21 mouse cellular contexts compared by ENCODE assay signal in genomic region chr11:25600030-25600429, GRCm38 (mm10).
DNase-seq lines count a peak whose midpoint lies in the region; ATAC-seq and TF ChIP-seq lines count a peak whose summit lies in the region.
"Had no signal": no experiment of that assay in that cellular context is flagged by ENCODE, and none has a peak within 500 bp of the region (broad histone marks: within the 10 kb centered on the region; RNA-seq: fewer than 3 reads in every experiment).

No protein-coding gene starts in this region.

- TF ChIP-seq CTCF in hindbrain, postnatal 0 days (IDR thresholded peaks at IDR 0.05; ENCODE audit: low read depth), result no peak
- no peak for TF ChIP-seq CTCF in brain, embryonic 14.5 days (IDR thresholded peaks at IDR 0.05; ENCODE audit: borderline replicate concordance, extremely low read depth, insufficient read depth, insufficient read length)

- TF ChIP-seq POLR2A in brain, embryonic 14.5 days (IDR thresholded peaks at IDR 0.05; ENCODE audit: borderline replicate concordance, extremely low read depth, insufficient read depth, insufficient read length, poor library complexity, severe bottlenecking), result no peak

- no peak overlapping the region for H3K9ac ChIP-seq in hindbrain, embryonic 13.5 days
- H3K9ac ChIP-seq in hindbrain, postnatal 0 days (replicated peaks; ENCODE audit: low read length), result no peak overlapping the region
- H3K9ac ChIP-seq in hindbrain, embryonic 16.5 days (ENCODE audit: low read depth, low read length), result no peak overlapping the region
- no peak overlapping the region for H3K9ac ChIP-seq in hindbrain, embryonic 12.5 days
- H3K9ac ChIP-seq in midbrain, embryonic 16.5 days (ENCODE audit: low read depth, low read length), result no peak overlapping the region
- no peak overlapping the region for H3K9ac ChIP-seq in midbrain, embryonic 14.5 days (replicated peaks; ENCODE audit: low read length)
- H3K9ac ChIP-seq: embryonic facial prominence, embryonic 12.5 days; forebrain, embryonic 12.5 days; forebrain, postnatal 0 days had no signal

- ATAC-seq in hindbrain, embryonic 13.5 days (ENCODE audit: low FRiP score), result 0 out of 2 replicates have a peak, but pooled peaks have one; percentile 54
- no peak for ATAC-seq in hindbrain, postnatal 0 days
- ATAC-seq in hindbrain, embryonic 16.5 days, result peak; percentile 58; the same call in 1 of the 2 replicates
- ATAC-seq in hindbrain, embryonic 12.5 days (ENCODE audit: low FRiP score), result no peak
- ATAC-seq in midbrain, embryonic 16.5 days, result 0 out of 2 replicates have a peak, but pooled peaks have one; percentile 39
- no peak for ATAC-seq in midbrain, embryonic 14.5 days (ENCODE audit: low FRiP score, low TSS enrichment)
- ATAC-seq: forebrain, embryonic 14.5 days; forebrain, postnatal 0 days had no signal

- no peak for DNase-seq in hindbrain, postnatal 0 days (ENCODE audit: low spot score)
- DNase-seq in midbrain, embryonic 14.5 days, result no peak
- peak; percentile 15 for DNase-seq in brain, embryonic 14.5 days (ENCODE audit: low read depth)
- DNase-seq in spleen, postnatal 10 days (ENCODE audit: low spot score in 2 of 2), result no peak
- DNase-seq: adrenal gland, adult 2 months; adrenal gland, postnatal 10 days; adrenal gland, postnatal 25 days; cerebellum, adult 11-12 months; cerebellum, adult 2 months; cerebellum, adult 9-10 months; cerebellum, postnatal 10 days; cerebellum, postnatal 25 days; forebrain, postnatal 0 days had no signal

- no peak overlapping the region for H3K27ac ChIP-seq in hindbrain, embryonic 13.5 days
- no peak overlapping the region for H3K27ac ChIP-seq in hindbrain, postnatal 0 days
- H3K27ac ChIP-seq in hindbrain, embryonic 16.5 days (ENCODE audit: low read depth, low read length), result no peak overlapping the region
- no peak overlapping the region for H3K27ac ChIP-seq in hindbrain, embryonic 12.5 days
- no peak overlapping the region for H3K27ac ChIP-seq in midbrain, embryonic 16.5 days (ENCODE audit: low read length)
- H3K27ac ChIP-seq in midbrain, embryonic 14.5 days (replicated peaks; ENCODE audit: low read depth, low read length), result no peak overlapping the region
- H3K27ac ChIP-seq: embryonic facial prominence, embryonic 10.5 days; embryonic facial prominence, embryonic 12.5 days; forebrain, embryonic 12.5 days had no signal

- H3K4me2 ChIP-seq in hindbrain, embryonic 13.5 days, result no peak overlapping the region
- no peak overlapping the region for H3K4me2 ChIP-seq in hindbrain, postnatal 0 days (ENCODE audit: low read depth, low read length)
- no peak overlapping the region for H3K4me2 ChIP-seq in hindbrain, embryonic 16.5 days (ENCODE audit: low read length)
- H3K4me2 ChIP-seq in hindbrain, embryonic 12.5 days (replicated peaks), result no peak overlapping the region
- H3K4me2 ChIP-seq in midbrain, embryonic 16.5 days (ENCODE audit: low read length), result no peak overlapping the region
- H3K4me2 ChIP-seq in midbrain, embryonic 14.5 days (ENCODE audit: low read length), result no peak overlapping the region
- H3K4me2 ChIP-seq: embryonic facial prominence, embryonic 12.5 days; forebrain, embryonic 12.5 days had no signal

- H3K36me3 ChIP-seq in hindbrain, embryonic 13.5 days, result no peaks in the 10 kb centered on the region
- H3K36me3 ChIP-seq in hindbrain, postnatal 0 days (ENCODE audit: insufficient read depth, low read length), result no peaks in the 10 kb centered on the region
- no peaks in the 10 kb centered on the region for H3K36me3 ChIP-seq in hindbrain, embryonic 16.5 days (ENCODE audit: control insufficient read depth, insufficient read depth, low read length)
- no peaks in the 10 kb centered on the region for H3K36me3 ChIP-seq in hindbrain, embryonic 12.5 days
- H3K36me3 ChIP-seq in midbrain, embryonic 16.5 days (ENCODE audit: control insufficient read depth, insufficient read depth, low read length), result no peaks in the 10 kb centered on the region
- no peaks in the 10 kb centered on the region for H3K36me3 ChIP-seq in midbrain, embryonic 14.5 days (ENCODE audit: control insufficient read depth, insufficient read depth, low read length)
- H3K36me3 ChIP-seq: embryonic facial prominence, embryonic 10.5 days; embryonic facial prominence, embryonic 12.5 days; forebrain, embryonic 12.5 days had no signal

- H3K4me3 ChIP-seq in hindbrain, embryonic 13.5 days, result no peak overlapping the region
- no peak overlapping the region for H3K4me3 ChIP-seq in hindbrain, postnatal 0 days (ENCODE audit: low read length)
- no peak overlapping the region for H3K4me3 ChIP-seq in hindbrain, embryonic 16.5 days (ENCODE audit: low read length)
- H3K4me3 ChIP-seq in hindbrain, embryonic 12.5 days, result no peak overlapping the region
- no peak overlapping the region for H3K4me3 ChIP-seq in midbrain, embryonic 16.5 days (ENCODE audit: low read depth, low read length)
- no peak overlapping the region for H3K4me3 ChIP-seq in midbrain, embryonic 14.5 days (replicated peaks; ENCODE audit: low read depth, low read length)
- H3K4me3 ChIP-seq: embryonic facial prominence, embryonic 10.5 days; embryonic facial prominence, embryonic 12.5 days; forebrain, embryonic 12.5 days had no signal

- H3K9me3 ChIP-seq in hindbrain, embryonic 13.5 days, result no peaks in the 10 kb centered on the region
- H3K9me3 ChIP-seq in hindbrain, postnatal 0 days (ENCODE audit: low read length), result no peaks in the 10 kb centered on the region
- no peaks in the 10 kb centered on the region for H3K9me3 ChIP-seq in hindbrain, embryonic 16.5 days (ENCODE audit: control insufficient read depth, low read length)
- no peaks in the 10 kb centered on the region for H3K9me3 ChIP-seq in hindbrain, embryonic 12.5 days (replicated peaks)
- no peaks in the 10 kb centered on the region for H3K9me3 ChIP-seq in midbrain, embryonic 16.5 days (replicated peaks; ENCODE audit: control insufficient read depth, low read length, poor library complexity, severe bottlenecking)
- H3K9me3 ChIP-seq in midbrain, embryonic 14.5 days (ENCODE audit: control insufficient read depth, low read length), result no peaks in the 10 kb centered on the region
- H3K9me3 ChIP-seq: embryonic facial prominence, embryonic 10.5 days; embryonic facial prominence, embryonic 12.5 days; forebrain, embryonic 12.5 days had no signal

- H3K4me1 ChIP-seq in hindbrain, embryonic 13.5 days (replicated peaks), result no peaks in the 10 kb centered on the region; the same call in none of the 2 replicates
- H3K4me1 ChIP-seq in hindbrain, postnatal 0 days (ENCODE audit: insufficient read depth, low read length), result no peaks in the 10 kb centered on the region
- no peaks in the 10 kb centered on the region; the same call in 1 of the 2 replicates for H3K4me1 ChIP-seq in hindbrain, embryonic 16.5 days (ENCODE audit: control insufficient read depth, insufficient read depth, low read depth, low read length)
- H3K4me1 ChIP-seq in hindbrain, embryonic 12.5 days, result no peaks in the 10 kb centered on the region
- no peaks in the 10 kb centered on the region for H3K4me1 ChIP-seq in midbrain, embryonic 16.5 days (ENCODE audit: control insufficient read depth, insufficient read depth, low read length)
- peaks cover 12% of the 10 kb centered on the region; the same call in 1 of the 2 replicates for H3K4me1 ChIP-seq in midbrain, embryonic 14.5 days (ENCODE audit: control insufficient read depth, insufficient read depth, low read length)
- H3K4me1 ChIP-seq: embryonic facial prominence, embryonic 10.5 days; embryonic facial prominence, embryonic 12.5 days had no signal

- WGBS in hindbrain, embryonic 13.5 days, result 87% methylated on average over 5 of the region's 5 CpGs
- WGBS in hindbrain, postnatal 0 days, result 75% methylated on average over 5 of the region's 5 CpGs
- WGBS in hindbrain, embryonic 16.5 days, result 78% methylated on average over 5 of the region's 5 CpGs
- whole genome bisulfite sequencing in hindbrain, embryonic 12.5 days, result 90% methylated on average over 5 of the region's 5 CpGs
- WGBS in midbrain, embryonic 16.5 days, result 74% methylated on average over 5 of the region's 5 CpGs
- WGBS in midbrain, embryonic 14.5 days, result 76% methylated on average over 5 of the region's 5 CpGs

- H3K27me3 ChIP-seq in hindbrain, embryonic 13.5 days, result no peaks in the 10 kb centered on the region
- H3K27me3 ChIP-seq in hindbrain, postnatal 0 days (ENCODE audit: insufficient read depth, low read length), result no peaks in the 10 kb centered on the region
- no peaks in the 10 kb centered on the region for H3K27me3 ChIP-seq in hindbrain, embryonic 16.5 days (replicated peaks; ENCODE audit: control insufficient read depth, insufficient read depth, low read length)
- H3K27me3 ChIP-seq in hindbrain, embryonic 12.5 days, result no peaks in the 10 kb centered on the region
- no peaks in the 10 kb centered on the region for H3K27me3 ChIP-seq in midbrain, embryonic 16.5 days (ENCODE audit: control insufficient read depth, insufficient read depth, low read depth, low read length)
- H3K27me3 ChIP-seq in midbrain, embryonic 14.5 days (ENCODE audit: control insufficient read depth, insufficient read depth, low read length), result no peaks in the 10 kb centered on the region
- H3K27me3 ChIP-seq: embryonic facial prominence, embryonic 12.5 days; forebrain, embryonic 12.5 days had no signal

Comparison
In these comparisons a context has a peak if more than half of its experiments do, and no peak if none do; other contexts are left out.
1. ATAC-seq: peak in hindbrain, embryonic 13.5 days (single experiment), hindbrain, embryonic 16.5 days (single experiment) and midbrain, embryonic 16.5 days (single experiment); none in hindbrain, postnatal 0 days (single experiment), hindbrain, embryonic 12.5 days (single experiment) and midbrain, embryonic 14.5 days (single experiment).